Mouse (Mus musculus) monocyte, adult 5-6 weeks (primary cell): ENCODE results near the gene Papss2. TPM values are rescaled to one million over a fixed set of nuclear protein-coding genes. Genes with fewer than 3 reads are reported as not detected.
"Not testable (repeated sequence)": the region's sequence is repeated elsewhere in the genome, so short reads cannot be mapped to it uniquely, and the experiment has no call there.

Experiments
- ATAC-seq: fragments of 153-309, 156-312 bp; replicated peaks from 2 replicates; pipeline ENCODE4 v1.8.0; 2017; ENCODE audit warnings: mild to moderate bottlenecking; ENCODE audit not compliant: low TSS enrichment, insufficient number of reproducible peaks, severe bottlenecking, poor library complexity, low FRiP score
- total RNA-seq: library from RNA; stranded (forward); fragments of 200-1000, 200-491, 200-594 nt; gene quantifications from 3 replicates; pipeline ENCODE4 v1.2.3, GENCODE M21; 2017

Gene Papss2
- total RNA-seq, 1 experiment from 2014 or later = 2.8 TPM

DNA sequence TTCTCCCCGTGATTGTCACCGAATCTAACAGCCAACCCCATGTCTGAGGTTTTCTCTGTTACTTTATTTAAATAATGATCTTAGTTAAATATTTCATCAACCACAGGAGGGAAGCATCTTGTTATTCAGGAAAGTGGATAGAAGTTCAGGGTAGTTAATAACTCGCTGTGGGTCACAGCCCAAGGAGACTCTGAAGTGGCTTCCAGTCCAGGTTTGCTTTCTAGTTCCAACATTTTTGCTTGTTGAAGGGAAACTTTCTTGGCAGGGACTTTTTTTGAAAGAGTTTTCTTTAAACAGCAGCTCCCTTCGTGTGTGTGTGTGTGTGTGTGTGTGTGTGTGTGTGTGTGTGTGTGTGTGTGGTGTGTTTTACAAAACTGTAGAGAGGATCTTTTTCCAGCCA, 32.0 kb downstream of the Papss2 start:
- no peak for ATAC-seq

DNA sequence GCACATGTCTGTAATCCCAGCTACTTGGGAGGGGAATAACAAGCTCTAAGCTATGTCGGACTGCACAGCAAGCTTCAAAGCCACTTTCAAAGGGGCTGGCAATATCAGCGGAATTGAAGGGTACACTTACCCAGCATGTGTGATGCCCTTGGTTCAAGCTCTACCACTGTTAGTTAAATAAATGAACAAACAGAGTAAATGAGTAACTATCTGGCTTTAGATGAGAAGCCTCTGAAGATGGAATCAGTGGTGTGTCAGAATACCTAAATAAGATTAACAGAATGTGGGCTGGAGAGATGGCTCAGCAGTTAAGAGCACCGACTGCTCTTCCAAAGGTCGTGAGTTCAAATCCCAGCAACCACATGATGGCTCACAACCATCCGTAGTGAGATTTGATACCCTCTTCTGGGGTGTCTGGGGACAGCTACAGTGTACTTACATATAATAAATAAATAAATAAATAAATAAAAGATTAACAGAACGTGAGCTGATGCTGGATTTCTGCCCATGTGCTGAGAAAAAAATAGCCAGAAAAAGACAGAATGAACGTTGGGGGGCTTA, 33.1 kb downstream of the Papss2 start:
- ATAC-seq = no peak

DNA sequence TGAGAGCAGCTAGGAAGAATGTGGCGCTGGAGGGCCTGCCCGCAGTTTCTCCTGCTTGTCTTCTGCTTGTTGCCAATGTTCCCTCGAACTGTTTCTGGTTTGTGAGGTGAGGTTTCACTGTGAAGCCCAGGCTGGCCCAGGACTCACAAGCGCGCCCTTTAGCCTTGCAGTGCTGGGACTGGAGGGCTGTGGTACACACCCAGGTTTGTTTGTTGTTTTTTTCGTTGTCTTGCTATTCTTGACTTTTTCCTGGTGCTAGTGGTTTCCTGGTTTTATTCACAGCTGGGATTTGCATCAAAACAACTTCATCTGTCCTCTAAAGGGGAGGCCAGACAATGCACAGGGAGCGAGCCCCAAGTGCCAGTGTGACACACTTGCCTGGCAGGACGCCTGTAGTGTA, 39.3 kb downstream of the Papss2 start:
- ATAC-seq = no peak

DNA sequence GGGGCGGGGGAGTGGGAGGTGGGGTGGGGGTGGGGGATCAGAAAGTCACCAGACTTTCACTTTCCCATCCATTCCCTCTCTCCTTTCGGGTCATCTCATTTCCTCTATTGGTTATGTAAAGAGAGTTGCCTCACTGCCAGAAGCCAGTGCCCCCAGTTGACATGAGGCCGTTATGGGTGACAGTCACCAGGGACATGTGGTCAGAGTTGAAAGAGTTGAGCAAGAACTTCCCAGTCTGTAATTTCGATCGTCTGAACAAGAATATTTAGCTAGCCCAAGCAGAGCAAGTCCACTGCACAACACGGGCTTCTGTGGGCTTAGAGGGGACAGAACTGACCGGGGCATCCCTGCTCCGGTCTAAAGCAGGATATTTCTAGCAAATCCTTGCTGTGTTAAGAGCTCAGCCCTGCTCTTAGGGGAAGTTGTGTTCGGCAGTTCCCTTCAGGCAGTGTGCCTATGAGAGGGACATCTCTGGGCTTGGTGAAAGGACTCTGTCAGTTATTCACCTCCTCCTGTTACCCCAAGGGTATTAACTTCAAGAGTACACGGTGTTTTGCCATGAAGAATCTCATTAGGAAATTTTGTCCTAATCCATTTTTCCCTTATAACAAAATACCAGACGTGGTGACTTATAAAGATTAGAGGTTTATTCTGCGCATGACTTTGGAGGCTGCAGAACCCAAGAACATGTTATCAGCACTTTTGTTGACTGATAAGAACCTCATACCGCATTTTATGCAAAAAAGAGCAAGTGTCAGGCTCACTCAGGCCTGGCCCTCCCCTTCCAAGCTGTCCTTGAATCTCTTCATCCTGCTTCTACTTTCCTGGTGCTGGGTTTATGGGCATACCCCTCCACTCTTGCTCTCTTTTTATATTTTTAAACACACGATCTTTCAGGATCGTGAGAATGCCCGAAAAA, 42.0 kb downstream of the Papss2 start:
- peak; percentile 85 for ATAC-seq

DNA sequence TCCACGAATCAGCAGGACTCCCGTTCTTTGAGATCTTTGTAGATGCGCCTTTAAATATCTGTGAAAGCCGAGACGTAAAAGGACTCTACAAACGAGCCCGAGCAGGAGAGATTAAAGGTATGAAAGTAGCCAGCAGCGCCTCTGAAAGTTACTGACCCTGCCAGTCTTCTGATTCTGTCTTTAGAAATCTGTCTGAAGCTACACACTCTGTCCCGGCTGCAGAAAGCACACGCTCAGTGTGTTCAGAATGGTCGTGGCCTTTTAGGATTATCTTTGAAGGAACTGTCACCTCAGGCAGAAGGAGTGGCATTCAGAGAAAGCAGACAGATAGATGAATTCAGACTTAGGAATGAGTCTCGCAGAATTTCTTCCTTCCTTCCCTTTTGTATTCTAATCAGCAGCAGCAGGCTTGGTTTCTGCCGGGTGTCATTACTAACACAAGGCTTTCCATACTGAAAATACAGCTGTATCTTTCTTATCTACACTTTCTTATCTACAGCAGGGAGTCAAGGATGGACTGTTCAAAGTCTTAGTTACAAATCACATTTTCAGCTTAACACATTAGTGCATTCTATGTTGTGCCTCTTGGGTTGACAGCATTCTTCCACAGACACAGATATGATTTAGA, 42.8 kb downstream of the Papss2 start:
- no peak for ATAC-seq

DNA sequence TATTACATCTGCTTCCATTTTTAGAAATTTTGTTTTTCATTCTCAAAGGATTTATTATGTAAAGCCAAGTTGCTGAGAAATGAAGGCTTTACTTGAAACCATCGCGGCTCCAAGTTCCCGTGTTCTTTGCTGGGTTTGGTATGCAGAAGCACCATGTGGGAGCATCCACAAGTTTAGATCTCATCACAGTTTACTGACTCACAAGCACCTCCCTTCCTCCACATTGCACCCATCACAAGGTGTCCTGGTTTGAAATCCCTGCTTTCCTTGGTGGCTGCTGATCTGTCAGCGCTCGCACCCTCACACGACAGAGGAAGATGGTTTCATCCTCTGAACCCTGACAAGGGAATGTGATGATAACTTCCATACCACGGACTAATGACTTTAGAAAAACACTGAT, 45.9 kb downstream of the Papss2 start:
- no peak for ATAC-seq

DNA sequence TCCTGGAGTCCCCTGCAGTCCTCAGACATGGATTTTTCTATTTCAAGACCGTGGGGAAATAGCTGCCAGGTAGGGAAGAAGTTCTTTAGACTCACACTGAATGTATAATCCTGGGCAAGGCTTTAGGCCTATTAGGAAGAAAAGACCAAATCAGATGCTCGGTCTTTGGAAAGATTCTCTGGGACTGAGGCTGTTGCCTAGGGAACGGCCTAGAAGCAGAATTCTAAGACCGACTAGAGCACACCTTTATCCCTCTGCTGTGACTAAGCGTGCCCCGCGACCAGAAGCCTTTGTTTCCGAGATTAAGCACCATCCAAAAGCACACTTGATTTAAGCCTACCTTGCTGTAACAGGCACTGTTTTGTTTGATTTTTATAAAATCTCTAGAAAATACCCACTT, 46.4 kb downstream of the Papss2 start:
- no peak for ATAC-seq

DNA sequence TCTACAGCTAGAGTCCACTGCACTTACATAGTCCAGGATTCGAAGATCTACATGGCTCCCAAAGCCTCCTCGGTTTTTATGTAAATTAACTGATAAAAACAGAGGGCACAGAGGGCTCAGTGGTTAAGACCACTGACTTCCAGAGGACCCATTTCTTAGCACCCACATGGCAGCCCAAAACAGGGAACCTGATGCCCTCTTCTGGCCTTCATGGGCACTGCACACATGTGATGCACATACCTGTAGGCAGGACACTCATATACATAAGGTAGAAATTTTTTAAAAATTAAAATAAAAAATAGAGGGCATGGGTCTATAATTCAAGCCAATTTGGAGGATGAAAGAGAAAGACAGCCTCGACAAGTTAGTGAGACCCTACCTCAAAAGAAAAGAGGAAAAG, 48.1 kb downstream of the Papss2 start:
- no peak for ATAC-seq

DNA sequence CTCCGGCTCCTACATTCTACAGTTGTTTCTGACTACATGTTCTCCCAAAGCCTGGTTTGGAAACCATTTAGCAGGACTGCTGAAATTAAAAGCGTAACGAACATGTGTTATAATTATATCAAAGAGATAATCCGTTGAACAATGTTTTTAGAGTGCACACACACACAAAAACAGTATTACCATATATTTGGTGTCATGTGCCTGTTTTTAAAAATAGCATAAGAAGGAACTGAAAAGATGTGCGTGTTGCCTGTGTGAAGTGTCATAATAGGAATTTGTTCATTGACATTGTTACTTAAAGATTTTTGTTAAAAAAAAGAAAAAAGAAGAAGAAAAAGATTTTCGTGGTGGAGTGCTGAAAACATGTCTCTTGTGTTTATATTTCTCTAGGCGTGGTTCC, 50.3 kb downstream of the Papss2 start:
- ATAC-seq = peak; percentile 56; the same call in 1 of the 2 replicates

DNA sequence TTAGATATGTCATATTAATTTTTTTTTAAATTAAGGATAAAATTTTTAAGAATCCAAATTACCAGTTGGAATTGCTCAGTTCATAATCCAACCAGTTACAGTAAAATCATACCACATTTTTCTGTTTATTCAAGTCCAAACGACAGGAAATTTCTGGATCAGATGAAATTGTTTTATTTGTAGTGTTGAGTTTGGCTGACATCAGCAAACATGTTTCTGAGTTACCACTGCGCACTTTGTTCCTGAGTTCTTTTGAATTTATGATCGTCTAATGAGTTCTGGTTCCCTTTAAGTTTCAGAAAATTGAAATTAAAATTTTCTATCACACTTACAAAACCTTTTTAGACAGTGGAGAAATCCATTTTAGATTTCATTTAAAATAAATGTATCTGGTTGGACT, 50.8 kb downstream of the Papss2 start:
- no peak for ATAC-seq

DNA sequence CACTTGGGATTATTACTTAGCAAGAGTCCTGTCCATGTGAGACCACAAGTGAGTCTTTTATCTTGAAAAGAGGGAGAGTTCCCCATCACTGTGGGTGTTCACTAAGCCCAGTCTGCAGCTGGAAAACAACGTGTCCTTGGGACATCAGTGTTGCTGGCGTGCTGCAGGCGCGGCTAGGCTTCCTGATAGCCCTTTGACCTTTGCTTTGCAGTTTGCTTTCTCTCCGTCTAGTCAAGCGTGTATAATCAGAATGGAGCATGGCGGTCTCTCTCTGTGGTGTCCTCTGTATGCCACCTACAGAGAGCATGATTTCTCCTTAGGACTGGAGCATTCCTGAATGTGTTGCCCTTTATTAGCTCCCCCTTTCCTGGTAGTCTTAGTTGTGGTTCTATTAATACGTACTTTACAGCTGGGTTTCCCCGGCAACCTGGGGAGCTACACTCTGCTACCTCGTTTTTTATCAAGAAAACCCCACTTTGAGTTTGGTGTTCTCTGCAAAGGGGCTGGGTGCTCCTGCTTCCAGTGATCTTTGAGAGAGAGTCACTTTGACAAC, 52.5 kb downstream of the Papss2 start:
- no peak for ATAC-seq

DNA sequence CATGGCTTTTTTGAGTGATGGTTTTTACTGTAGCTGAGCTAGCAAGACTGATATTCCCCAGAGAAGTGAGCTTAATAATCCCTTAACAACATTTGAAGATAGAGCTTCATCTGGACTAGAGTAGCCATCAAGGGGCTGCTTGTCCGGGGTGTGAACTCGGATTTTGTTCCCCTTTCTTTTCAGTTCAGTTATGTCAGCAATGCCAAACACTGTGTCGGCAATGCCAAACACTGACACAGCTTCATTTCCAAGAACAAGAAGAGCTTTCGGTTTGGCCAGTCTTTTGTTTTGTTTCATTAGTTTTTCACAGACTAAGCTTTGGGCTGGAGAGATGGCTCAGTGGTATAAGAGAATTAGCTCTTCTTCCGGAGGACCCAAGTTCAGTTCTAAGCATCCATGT, 55.5 kb downstream of the Papss2 start:
- ATAC-seq = no peak

DNA sequence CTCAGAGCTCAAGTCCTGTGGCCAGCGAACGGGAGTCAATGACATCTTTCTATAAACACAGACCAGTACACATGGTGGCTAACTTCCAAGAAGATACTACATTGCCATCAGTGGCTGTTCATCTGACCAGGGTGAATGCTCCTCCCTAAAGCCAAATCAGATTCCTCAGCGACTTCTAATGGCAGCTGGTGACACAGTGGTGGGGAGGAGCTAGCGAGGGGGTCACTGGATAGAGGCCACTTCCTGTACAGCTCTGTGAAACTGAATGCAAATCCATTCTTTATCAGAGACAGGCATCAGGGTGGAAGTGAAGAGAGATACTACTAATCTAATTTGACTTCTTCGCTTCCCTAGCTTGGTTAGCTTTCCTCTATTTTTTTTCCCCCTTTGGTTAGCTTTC, 57.5 kb downstream of the Papss2 start:
- ATAC-seq = no peak

DNA sequence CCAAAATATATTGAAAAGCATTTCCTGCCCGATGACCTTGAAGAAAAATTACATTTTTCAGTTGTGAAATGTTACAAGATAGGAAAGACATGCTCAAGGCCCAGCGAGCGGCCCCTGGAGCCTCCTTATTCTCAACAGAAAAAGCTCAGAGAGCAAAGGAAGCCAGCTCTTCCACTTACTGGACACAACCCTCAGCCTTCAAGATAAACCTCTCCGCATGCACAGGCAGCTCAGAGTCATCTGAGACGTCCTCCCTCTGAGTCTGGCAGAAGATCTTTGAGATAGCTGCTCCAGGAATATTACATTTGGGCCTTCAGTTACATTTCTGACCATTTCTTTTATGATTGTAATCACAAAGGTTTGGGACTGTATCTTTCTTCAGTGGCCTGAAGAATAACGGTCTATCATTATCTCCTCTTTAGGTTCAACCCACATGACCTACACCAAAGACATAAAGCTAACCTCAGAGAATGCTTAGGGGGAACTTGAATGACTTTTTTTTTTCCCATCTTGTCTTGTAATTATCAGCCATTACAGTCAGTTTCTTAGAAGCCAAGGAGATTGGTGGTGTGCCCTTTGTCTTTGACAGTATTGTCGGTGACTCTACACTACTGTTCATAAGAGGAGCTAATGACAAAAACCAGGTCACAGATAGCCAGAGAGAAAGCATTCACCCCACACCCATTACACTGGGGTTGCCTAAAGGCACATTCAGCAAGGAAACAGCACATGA, 58.2 kb downstream of the Papss2 start:
- no peak for ATAC-seq

DNA sequence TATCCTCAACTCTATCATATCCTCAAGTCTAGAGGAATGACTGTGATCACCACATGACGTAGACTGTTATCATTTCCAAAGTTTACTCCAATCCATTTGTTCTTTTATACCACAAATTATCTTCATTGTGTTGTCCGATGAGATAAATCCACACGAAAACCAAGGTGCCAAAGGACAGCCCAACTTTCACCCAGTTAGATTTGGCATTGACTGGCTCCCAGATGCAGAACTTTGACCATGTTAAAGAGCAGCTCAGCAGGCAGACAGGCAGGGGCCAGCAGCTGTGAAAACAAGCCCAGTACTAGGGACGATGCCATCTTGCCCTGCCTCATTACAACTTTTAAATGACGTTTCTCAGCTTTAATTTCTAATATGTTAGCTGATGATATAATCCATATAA, 63.8 kb downstream of the Papss2 start:
- ATAC-seq = no peak

DNA sequence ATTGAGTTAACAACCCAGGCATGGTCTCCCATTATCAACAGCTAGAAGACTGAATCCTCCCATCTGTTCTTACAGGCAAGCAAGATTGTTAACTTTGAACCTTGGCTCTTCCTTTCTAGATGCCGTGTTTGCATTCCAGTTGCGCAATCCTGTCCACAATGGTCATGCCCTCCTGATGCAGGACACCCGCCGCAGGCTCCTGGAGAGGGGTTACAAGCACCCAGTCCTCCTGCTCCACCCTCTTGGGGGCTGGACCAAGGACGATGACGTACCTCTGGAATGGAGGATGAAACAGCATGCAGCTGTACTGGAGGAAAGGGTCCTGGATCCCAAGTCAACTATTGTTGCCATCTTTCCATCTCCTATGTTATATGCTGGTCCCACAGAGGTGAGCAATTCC, 67.3 kb downstream of the Papss2 start:
- ATAC-seq = no peak

DNA sequence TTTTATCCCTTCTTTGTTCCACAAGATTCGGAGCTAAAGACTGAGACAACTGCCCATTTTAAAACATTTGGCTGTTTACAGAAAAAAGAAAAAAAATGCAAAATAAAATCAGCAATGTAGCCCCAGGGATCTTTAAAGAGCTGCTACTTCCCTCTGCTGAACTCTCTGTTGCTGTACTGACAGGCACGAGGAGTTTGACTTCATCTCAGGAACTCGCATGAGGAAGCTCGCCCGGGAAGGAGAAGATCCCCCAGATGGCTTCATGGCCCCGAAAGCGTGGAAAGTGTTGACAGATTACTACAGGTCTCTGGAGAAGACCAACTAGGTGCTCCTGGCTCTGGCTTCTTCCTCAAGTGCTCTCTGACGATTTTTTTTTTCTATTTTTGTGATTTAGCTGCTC, 69.7 kb downstream of the Papss2 start:
- ATAC-seq = no peak

DNA sequence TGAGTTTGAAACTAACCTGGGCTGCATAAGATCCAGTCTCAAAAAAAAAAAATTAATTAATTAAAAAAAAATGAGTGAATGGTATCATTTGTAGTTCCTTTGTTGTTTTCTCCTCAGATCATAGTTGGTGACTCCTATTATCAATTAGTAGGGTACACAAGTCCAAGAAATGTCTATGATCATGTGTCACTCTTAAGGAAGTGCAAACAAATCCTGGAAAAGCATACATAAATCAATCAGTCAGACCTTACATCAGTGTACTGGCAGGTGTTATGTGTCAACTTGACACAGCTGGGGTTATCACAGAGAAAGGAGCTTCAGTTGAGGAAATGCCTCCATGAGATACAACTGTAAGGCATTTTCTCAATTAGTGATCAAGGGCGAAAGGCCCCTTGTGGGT, 72.2 kb downstream of the Papss2 start:
- not testable (repeated sequence) for ATAC-seq

DNA sequence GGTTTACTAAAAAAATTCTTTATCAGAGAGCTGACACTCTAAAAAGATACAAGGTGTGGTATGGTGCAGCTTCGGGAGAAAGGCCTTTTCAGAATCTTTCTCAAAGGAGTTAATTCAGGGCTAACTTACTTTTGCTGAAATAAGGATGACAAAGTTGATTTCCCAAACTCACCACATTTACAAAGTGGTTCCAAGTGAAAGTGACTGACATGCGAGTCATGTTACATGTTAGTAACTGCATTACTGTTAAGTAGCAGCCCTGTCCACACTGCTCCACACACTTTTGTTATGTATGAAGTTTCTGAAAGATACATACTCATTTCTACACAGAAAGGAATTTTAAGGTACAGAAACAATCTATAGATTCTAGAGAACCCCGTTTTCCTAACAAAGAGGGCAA, 80.2 kb downstream of the Papss2 start:
- no peak for ATAC-seq
